Mouse (Mus musculus) forebrain, embryonic 16.5 days (tissue): Measurements from ENCODE around the gene St14. TPM values are rescaled to one million over a fixed set of nuclear protein-coding genes. Genes with fewer than 3 reads are reported as not detected.

ENCODE experiments used
- ATAC-seq: fragments of 200-750 bp; cut with Nextera tagmentation; 2 replicates; pipeline ENCODE4 v1.8.0; 2017; ENCODE audit warnings: mild to moderate bottlenecking, moderate library complexity
- H3K27ac ChIP-seq: fragments of 300-500 bp; sonication (generic); 2 replicates; pipeline ENCODE4 v1.5.1; 2014; ENCODE audit warnings: low read length, control low read depth
- H3K27me3 ChIP-seq: fragments of 300-500 bp; sonication (generic); replicated peaks from 2 replicates; pipeline ENCODE4 v1.6.1; 2014; ENCODE audit warnings: low read length; ENCODE audit not compliant: control insufficient read depth, insufficient read depth
- H3K36me3 ChIP-seq: fragments of 300-500 bp; sonication (generic); 2 replicates; pipeline ENCODE4 v1.6.1; 2014; ENCODE audit not compliant: control insufficient read depth, insufficient read depth
- H3K4me1 ChIP-seq: fragments of 300-500 bp; sonication (generic); replicated peaks from 2 replicates; pipeline ENCODE4 v1.6.1; 2014; ENCODE audit warnings: low read length; ENCODE audit not compliant: control insufficient read depth, insufficient read depth
- H3K4me2 ChIP-seq: fragments of 300-500 bp; sonication (generic); 2 replicates; pipeline ENCODE4 v1.6.1; 2014; ENCODE audit warnings: mild to moderate bottlenecking, low read length, control low read depth
- H3K4me3 ChIP-seq: fragments of 300-500 bp; sonication (generic); replicated peaks from 2 replicates; pipeline ENCODE4 v1.5.1; 2014; ENCODE audit warnings: mild to moderate bottlenecking, low read length, control low read depth
- H3K9ac ChIP-seq: fragments of 300-500 bp; sonication (generic); replicated peaks from 2 replicates; pipeline ENCODE4 v1.6.1; 2014; ENCODE audit warnings: low read depth, low read length, control low read depth
- H3K9me3 ChIP-seq: fragments of 300-500 bp; sonication (generic); 2 replicates; pipeline ENCODE4 v1.6.1; 2016; ENCODE audit warnings: low read length; ENCODE audit not compliant: control insufficient read depth
- WGBS: fragments of 180-500 bp; shearing (Covaris S2); extraction: QIAGEN DNeasy Blood & Tissue Kit; methylation state at CpG from one replicate; pipeline ENCODE4 v1.1.7; 2014; 5-methylcytosine and 5-hydroxymethylcytosine counted together
- polyA plus RNA-seq: library from polyadenylated mRNA; unstranded; fragments of >200 nt; fragmentation: Nextera tagmentation; extraction: Ambion mirVana; gene quantifications from 2 replicates; pipeline ENCODE4 v1.2.1, GENCODE M21; 2015

Gene St14
- polyA plus RNA-seq, 1 experiment from 2014 or later = 0.63 TPM

GRCm38 (mm10) chr9:31090081-31091023, 41.3 kb downstream of the St14 start:
- ATAC-seq = no peak
- Histone ChIP-seq H3K4me2 (no peak overlapping the region), H3K4me3 (no peak overlapping the region), H3K4me1 (peaks cover 7% of the 10 kb centered on the region), H3K9me3 (no peaks in the 10 kb centered on the region), H3K9ac (no peak overlapping the region), H3K27ac (no peak overlapping the region), H3K36me3 (no peaks in the 10 kb centered on the region), H3K27me3 (no peaks in the 10 kb centered on the region)
- WGBS = 80% methylated on average over 29 of the region's 29 CpGs

GRCm38 (mm10) chr9:31089541-31089940, 42.1 kb downstream of the St14 start:
- no peaks in the 10 kb centered on the region for H3K9me3 ChIP-seq
- WGBS = 79% methylated on average over 9 of the region's 9 CpGs
- peaks cover 7% of the 10 kb centered on the region for H3K4me1 ChIP-seq
- H3K4me3 ChIP-seq = no peak overlapping the region
- H3K27me3 ChIP-seq = no peaks in the 10 kb centered on the region
- no peaks in the 10 kb centered on the region for H3K36me3 ChIP-seq
- H3K27ac ChIP-seq = no peak overlapping the region
- H3K4me2 ChIP-seq = no peak overlapping the region
- no peak for ATAC-seq
- no peak overlapping the region for H3K9ac ChIP-seq

- Histone ChIP-seq H3K9ac (no peak overlapping the region), H3K4me3 (no peak overlapping the region), H3K36me3 (no peaks in the 10 kb centered on the region), H3K27ac (no peak overlapping the region), H3K27me3 (no peaks in the 10 kb centered on the region), H3K9me3 (no peaks in the 10 kb centered on the region), H3K4me2 (no peak overlapping the region), H3K4me1 (peaks cover 7% of the 10 kb centered on the region)
- WGBS = 92% methylated on average over 4 of the region's 4 CpGs
- no peak for ATAC-seq
These were observed 42.8 kb downstream of the St14 start for GRCm38 (mm10) chr9:31088883-31089282.

- Histone ChIP-seq H3K27ac (no peak overlapping the region), H3K9ac (no peak overlapping the region), H3K36me3 (no peaks in the 10 kb centered on the region), H3K4me3 (no peak overlapping the region), H3K4me1 (peaks cover 7% of the 10 kb centered on the region), H3K27me3 (no peaks in the 10 kb centered on the region), H3K4me2 (no peak overlapping the region), H3K9me3 (no peaks in the 10 kb centered on the region)
- no peak for ATAC-seq
- WGBS = 62% methylated on average over 3 of the region's 3 CpGs
These were observed 43.5 kb downstream of the St14 start for GRCm38 (mm10) chr9:31088116-31088515.

GRCm38 (mm10) chr9:31087466-31087865, 44.2 kb downstream of the St14 start:
- Histone ChIP-seq H3K9ac (no peak overlapping the region), H3K4me3 (no peak overlapping the region), H3K4me2 (no peak overlapping the region), H3K4me1 (peaks cover 7% of the 10 kb centered on the region), H3K9me3 (no peaks in the 10 kb centered on the region), H3K27me3 (no peaks in the 10 kb centered on the region), H3K27ac (no peak overlapping the region), H3K36me3 (no peaks in the 10 kb centered on the region)
- 15% methylated on average over 4 of the region's 4 CpGs for whole genome bisulfite sequencing
- ATAC-seq = peak; percentile 70

GRCm38 (mm10) chr9:31086754-31087145, 44.9 kb downstream of the St14 start:
- no peak overlapping the region for H3K27ac ChIP-seq
- H3K4me3 ChIP-seq = no peak overlapping the region
- H3K9ac ChIP-seq = no peak overlapping the region
- no peaks in the 10 kb centered on the region for H3K36me3 ChIP-seq
- peaks cover 11% of the 10 kb centered on the region for H3K4me1 ChIP-seq
- H3K4me2 ChIP-seq = no peak overlapping the region
- no peaks in the 10 kb centered on the region for H3K27me3 ChIP-seq
- H3K9me3 ChIP-seq = no peaks in the 10 kb centered on the region
- no peak for ATAC-seq
- 81% methylated on average over 7 of the region's 7 CpGs for WGBS

- Histone ChIP-seq H3K9me3 (no peaks in the 10 kb centered on the region), H3K4me2 (no peak overlapping the region)
These were observed 45.4 kb downstream of the St14 start for GRCm38 (mm10) chr9:31086085-31086753.

GRCm38 (mm10) chr9:31085556-31085955, 46.1 kb downstream of the St14 start:
- Histone ChIP-seq H3K36me3 (no peaks in the 10 kb centered on the region), H3K4me2 (no peak overlapping the region), H3K27me3 (no peaks in the 10 kb centered on the region), H3K27ac (no peak overlapping the region), H3K9ac (no peak overlapping the region), H3K4me1 (peaks cover 11% of the 10 kb centered on the region), H3K9me3 (no peaks in the 10 kb centered on the region), H3K4me3 (no peak overlapping the region)
- ATAC-seq = no peak
- WGBS = 81% methylated on average over 5 of the region's 5 CpGs

More at GRCm38 (mm10) chr9:31086085-31086753, 45.4 kb downstream of the St14 start:
- no peaks in the 10 kb centered on the region for H3K36me3 ChIP-seq
- no peaks in the 10 kb centered on the region for H3K27me3 ChIP-seq
- ATAC-seq = peak; percentile 64
- H3K27ac ChIP-seq = no peak overlapping the region
- H3K4me1 ChIP-seq = peaks cover 11% of the 10 kb centered on the region
- no peak overlapping the region for H3K9ac ChIP-seq
- 14% methylated on average over 10 of the region's 10 CpGs for WGBS
- no peak overlapping the region for H3K4me3 ChIP-seq

- H3K4me3 ChIP-seq = no peak overlapping the region
- no peak for ATAC-seq
- H3K4me1 ChIP-seq = peaks cover 11% of the 10 kb centered on the region
- no peak overlapping the region for H3K4me2 ChIP-seq
- WGBS = 77% methylated on average over 6 of the region's 6 CpGs
- H3K27me3 ChIP-seq = no peaks in the 10 kb centered on the region
- H3K9ac ChIP-seq = no peak overlapping the region
- no peaks in the 10 kb centered on the region for H3K9me3 ChIP-seq
- H3K27ac ChIP-seq = no peak overlapping the region
- no peaks in the 10 kb centered on the region for H3K36me3 ChIP-seq
These were observed 48.9 kb downstream of the St14 start for GRCm38 (mm10) chr9:31082771-31083170.
